Mouse (Mus musculus) cerebellum, adult 9-11 months (tissue): Measurements from ENCODE around the gene C1qtnf1.
"Not testable (repeated sequence)": the region's sequence is repeated elsewhere in the genome, so short reads cannot be mapped to it uniquely, and the experiment has no call there.

ENCODE experiments used
- DNase-seq: peaks from one replicate; pipeline ENCODE4 v3.0.0; 2022

C1qtnf1 gene

DNA sequence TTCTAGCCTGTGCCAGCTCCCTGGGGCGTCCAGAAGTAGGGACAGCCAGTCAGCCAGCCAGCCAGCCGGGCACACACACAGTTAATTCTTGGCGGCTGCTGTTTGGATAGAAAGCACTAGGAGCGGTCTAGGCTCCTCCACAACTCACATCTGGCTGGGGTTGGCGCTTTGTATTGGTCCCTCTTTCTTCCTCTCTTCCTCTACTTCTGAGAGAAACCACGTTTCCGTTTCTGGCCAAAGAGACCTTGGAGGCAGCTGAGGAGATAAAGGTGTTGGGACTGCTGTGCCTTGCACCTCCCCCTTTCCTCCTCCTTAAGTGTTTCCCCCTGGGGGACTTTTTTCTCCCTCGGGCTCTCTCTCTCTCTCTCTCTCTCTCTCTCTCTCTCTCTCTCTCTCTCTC, at the start of gene C1qtnf1:
TSS of gene C1qtnf1 (plus strand) at position 218 of the 400 bp plus-strand sequence.
- no peak for DNase-seq

DNA sequence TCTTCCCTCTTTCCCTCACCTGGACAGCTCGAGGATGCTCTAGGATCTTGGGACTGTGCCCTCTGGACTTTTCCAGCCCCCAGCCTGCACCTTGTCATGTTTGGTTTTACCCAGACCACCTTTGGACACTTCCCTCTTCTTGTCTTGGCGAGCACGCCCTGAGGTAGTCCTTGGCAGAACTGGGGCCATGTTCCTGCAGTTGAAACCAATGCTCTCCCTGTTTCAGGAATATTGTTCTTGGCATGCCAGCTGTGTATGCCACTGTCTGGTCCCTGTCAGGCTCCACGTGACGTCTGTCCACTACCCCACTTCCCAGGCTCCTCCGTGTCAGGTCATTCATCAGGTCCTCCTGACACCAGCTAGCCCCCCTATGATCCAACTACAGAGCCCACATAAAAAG, 49.3 kb upstream of the C1qtnf1 start:
- DNase-seq = no peak

DNA sequence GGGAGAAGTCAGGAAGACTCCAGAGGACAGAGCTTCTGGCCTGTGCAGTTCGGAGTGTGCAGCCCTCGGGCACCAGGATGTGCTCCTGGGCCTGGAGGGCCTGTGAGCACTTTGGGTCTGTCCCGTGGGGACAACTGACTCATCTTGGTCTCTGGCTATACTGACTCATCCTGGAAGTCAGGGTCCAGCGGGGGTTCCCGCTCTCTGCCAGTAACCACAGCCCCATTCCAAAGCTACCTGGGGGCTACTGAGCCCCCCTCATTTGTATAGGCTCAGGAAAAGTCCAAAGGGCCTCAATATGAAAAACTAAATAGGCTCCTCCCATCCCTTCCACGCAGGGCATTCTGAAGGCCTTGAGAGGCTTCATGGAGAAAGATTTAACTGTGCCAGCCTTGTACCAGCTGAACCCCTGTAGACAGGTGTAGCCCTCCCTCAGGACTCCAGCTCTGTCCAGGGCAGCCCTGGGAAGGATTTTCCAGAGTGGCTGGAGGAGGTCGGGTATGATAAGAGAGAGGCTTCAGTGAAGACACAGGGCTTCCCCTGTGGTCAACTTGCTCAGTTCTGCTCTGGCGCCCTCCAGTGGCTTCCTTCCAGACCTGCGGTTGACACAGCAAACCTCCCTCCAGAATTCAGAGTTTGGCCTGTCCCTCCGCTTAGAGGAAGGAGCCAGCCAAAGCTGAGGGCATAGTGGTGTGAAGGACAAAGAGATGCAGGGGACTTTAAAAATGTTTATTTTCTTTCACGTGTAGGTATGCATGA, 48.6 kb upstream of the C1qtnf1 start:
- peak; percentile 79 for DNase-seq

DNA sequence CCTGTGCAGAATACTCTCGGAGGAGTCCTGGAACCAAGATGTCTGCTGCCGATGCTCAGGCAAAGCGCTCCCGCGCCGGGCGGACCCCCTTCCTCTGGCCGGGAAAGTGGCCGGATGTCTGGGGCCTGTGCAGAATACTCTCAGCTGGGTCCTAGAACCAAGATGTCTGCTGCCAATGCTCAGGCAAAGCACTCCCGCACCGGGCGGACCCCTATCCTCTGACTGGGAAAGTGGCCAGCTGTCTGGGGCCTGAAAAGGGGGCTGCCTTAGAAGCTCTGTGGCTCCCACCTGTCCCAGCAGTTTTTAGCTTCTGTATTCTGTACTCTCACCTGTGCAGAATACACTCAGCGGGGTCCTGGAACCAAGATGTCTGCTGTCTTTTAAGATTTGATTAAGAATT, 40.2 kb upstream of the C1qtnf1 start:
- not testable (repeated sequence) for DNase-seq

DNA sequence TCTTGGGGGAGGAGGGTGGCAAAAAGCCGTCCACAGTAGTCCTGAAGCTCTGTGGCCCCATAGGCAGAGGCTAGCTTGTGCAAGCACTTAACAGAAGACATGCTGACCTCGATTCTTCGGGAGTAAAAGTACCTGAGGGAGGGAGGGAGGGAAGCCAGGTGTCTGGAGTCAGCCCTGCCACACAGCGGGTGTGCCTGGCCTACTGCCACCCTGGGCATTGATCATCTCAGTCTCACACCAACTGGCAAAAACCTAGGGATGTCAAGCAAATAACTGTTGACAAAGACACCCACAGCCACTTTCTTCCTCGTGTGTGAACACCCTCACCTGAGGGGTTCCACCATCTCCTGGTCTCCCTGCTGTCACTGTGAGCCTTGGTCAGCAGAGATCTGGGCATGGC, 34.0 kb upstream of the C1qtnf1 start:
- DNase-seq = peak; percentile 49

DNA sequence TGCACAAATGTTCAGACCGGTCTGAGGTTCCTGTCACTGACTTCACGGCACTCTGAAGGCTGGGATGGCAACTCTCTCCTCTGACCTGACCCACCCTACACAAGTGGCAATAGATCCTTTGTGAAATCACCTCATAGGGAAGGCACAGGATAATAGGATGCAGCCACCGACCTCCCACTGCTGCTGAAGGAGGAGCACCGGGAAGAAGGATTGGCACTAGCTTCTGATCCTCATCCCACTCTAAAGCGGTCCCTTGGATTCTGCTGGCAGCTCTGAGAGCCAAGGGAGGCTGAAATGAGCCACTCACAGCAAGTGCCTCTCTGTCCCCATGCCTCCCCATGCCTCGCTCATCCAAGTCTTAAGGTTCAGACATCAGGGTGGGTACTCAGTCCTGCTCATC, 33.5 kb upstream of the C1qtnf1 start:
- no peak for DNase-seq

DNA sequence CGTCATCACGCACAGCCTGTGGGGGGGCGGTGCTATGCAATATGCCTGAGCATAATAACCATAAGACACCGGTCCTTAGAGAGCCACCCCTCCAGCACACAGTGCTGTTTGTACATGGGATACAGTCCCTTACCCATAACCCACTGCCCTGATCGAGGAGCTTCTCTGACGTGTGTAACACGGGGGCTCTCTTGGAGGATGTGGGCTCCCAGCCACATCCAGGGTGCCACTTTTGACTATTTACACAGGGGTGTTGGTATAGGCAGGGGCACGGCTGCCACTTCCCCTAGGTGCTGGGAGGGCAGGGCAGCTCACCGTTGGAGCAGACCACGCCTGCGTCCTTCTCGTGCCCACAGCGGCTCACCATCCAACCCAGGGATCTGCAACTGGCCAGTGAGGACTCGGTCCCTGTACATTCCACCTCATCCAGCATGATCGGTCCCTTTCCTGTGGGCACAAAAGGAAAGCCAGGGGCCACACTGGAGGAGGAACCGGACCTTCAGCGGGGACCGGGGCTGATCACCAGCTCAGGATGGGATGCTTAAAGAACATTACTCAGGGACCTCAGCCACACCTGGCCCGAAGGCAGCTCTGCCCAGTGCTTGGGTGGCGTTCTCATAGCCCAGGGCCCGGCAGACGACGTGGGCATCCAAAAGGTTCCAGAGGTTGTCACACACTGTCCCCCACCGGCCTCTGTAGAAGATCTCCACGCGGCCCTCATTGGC, 30.0 kb upstream of the C1qtnf1 start:
- DNase-seq = peak; percentile 25

DNA sequence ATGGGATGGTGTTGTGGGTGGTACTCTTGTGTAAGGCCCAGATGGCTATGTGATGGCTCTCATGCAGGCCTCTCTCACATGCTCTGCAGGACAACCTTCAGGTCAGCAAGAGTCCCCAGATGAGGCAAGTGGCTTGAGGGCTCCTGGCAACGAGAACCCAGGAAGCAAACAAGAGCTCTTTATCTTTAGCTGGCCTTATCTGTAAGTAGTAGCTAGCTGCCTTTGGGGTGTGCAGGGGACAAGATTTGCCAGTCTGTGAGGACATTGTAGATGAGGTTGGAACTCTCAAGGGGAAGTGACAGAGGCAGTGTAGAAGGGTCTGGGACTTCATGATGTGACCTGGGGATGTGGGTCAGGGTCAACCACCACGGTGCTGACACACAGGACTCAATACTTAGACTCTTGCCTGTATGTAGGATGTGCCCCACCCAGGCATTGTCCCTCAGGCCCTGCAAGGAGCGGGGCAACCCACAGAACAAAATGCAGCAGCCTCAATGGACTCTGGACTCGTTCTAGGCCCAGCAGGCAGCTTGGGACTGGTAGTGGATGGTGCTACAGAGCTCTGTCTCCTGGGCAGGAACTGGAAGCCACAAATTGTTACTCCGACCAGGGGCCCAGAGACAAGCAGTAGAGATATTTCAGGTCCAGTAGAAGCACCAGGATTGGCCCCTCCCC, 28.0 kb upstream of the C1qtnf1 start:
- DNase-seq = no peak

DNA sequence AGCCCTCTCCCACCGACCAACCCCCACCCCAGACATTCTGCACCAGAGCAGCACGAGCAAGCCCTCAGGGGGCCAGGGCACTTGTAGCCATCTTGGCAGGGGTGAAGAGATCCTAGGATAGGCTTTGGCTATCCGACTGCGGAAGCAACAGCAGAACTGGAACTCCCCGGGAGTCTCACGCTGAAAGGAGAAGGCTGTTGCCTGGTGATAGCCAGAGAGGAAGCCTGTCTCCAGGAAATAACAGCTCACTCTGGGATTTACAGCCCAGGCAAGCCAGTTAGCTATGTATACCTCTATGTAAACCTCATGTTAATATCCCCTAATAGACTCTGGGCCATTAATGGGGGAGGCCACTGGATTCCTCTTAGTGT, 27.5 kb upstream of the C1qtnf1 start:
- DNase-seq = peak; percentile 39

DNA sequence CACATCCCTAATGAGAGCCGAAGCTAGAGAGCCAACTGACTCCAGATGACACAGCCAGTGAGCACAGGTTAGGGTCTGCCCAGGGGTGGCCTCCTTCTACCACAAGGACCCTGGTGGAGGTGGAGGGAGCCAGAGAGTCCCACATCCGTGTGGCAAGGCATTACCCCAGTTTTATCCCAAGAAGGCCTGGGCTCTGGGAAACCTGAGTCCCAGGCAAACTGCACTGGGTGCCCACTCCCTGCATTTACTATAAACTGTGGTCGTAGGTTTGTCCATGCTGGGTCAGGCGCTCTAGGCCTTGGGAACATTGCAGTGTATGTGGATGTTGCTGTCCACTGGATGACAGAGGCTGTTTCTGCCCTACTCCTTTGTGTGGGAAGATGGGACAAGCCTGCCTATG, 26.8 kb upstream of the C1qtnf1 start:
- peak; percentile 43 for DNase-seq

DNA sequence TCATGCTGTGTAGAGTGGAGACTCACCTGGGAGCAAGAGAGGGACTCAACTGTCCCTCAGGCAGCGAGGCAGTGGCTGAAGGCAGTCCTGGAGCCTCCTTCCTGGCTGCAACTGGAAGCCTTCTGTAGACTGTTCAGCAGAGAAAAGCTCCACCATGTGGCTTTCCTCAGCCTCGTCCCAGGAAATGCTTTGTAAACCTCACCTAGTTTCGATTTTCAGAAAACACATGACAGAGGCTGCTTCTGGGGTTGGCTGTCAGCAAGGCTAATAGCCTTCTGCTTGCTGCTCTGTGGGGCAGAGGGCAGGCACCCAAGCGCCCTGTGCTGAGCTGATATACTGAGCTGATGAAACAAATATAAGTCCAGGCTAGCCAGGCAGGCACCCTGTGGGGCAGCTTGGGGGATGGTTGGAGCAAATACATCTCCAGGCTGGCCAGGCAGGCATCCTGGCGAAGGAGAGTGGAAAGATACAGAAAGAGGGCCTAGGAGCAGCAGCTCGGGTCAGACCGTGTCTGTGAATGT, 26.2 kb upstream of the C1qtnf1 start, which contains the start of gene Lgals3bp:
TSS of gene Lgals3bp (minus strand) at position 333 of the 521 bp plus-strand sequence.
- peak; percentile 83 for DNase-seq

DNA sequence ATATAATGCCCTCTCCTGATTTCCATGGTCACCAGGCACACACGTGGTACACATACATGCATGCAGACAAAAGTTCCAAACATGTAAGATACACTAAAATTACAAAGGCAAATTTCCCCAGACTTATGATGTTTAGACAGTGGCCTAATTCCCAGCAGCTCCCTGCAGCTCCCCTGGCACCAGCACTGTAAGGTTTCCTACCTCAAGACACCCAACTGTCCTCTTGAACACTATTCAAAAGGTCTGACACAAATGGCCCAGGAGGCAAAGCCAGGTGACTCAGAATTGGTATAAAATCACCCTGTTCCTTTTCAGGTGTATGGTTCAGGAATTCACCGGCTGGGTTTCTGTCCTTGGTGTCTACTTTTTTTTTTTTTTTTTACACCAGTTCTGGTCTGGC, 24.8 kb upstream of the C1qtnf1 start:
- DNase-seq = peak; percentile 41

DNA sequence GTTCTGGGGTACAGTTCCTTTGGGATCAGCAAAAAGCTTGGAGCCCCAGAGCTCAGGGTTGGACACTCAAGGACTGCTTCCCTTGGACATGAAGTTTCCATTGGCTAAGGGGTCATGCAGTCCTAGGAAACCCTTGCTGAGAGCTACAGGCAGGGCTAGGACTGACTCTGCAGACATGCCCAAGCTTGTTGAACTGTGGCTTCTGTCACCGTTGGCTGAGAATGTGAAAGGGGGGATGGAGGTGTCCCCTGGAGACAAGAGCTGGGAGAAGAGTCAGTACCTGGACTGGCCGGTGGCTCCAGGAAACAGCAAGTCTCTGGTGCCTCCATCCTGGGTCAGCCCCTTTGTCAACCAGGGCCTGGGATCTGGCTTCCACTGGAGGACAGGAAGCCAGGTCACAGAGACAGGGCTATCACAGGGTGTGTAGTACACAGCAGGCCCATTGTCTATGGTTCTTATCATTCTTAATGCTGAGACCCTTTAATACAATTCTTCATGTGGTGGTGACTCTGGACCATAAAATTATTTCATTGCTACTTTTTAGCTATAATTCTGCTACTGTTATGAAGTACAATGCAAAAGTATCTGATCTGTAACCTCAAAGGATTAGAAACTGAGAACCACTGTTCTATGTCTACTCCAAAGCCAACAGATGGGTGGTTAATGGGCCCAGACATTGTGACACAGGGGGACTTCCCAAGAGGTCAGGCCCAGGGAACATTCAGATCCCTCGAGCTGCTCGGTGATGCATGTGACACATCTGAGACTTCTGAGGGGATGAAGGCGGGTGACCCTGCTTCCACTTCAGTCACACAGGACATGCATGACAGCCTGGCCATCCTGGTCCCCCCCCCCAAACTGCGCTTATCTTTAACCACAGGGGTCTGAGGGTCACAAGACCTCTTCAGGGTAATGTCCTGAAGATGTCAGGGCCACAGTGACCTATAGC, 23.8 kb upstream of the C1qtnf1 start:
- peak; percentile 21 for DNase-seq

DNA sequence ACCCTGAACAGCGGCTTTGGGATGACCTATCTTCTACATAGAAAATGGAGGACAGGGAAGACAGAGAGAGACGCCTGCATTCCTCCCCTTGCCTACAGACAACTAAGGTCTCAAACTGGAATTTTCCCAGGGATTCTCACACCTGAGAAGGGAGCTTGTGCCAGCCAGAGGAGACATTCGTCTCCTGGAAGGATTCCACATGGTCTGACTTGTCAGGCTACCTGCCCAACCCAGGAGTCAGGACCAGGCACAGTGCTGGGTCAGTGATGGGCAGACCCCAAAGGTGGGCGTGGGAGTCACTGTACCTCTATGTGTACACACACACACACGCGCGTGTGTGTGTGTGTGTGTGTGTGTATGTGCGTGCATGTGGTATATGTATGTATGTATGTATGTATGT, 22.7 kb upstream of the C1qtnf1 start:
- DNase-seq = peak; percentile 26

DNA sequence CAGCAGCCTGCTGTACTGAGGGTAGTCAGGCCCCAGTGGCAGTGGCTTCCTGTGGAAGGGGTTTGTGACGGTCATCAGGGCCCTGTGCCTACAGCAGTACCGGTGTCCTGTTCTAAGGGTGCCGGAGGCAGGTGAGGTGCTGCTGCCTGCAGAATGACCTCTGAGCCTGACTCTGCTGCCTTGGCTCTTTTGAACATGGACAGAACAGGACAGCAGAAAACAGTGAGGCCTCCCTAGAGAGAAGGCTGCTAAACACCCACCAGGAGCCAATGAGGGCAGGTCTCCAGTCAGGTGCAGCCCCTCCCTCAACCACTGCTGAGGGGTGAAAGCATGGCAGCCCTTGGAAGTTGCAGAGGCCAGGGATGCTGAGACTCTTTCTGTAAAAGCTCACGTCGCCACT, 21.5 kb upstream of the C1qtnf1 start:
- peak; percentile 17 for DNase-seq

DNA sequence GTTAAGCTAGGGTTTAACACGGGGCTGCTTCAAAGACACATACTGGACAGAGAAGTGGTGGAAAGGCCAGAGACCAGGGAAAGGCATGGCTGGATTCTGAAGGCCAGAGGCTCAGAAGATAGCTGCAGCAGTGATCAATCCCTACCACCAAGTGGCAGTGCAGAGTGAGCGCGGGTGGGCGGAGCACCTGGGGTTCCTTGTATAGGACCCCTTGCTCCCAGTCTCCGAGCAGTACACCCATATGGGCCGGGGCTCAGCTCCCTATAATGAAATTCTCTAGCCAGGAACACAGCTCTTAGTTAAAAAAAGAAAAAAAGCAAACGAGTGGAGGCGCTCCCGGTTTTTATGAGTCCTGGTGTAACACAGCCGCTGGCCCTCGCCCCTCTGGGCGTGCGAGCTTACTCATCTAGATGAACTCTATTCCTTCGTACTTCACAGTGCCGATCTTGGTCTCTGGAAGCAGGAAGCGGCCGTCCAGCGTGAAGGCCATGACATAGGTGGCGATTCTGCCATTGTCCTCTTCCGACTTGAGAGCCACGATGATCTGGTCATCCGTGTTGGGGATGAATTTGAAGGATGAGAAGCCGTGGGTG, 20.6 kb upstream of the C1qtnf1 start:
- peak; percentile 38 for DNase-seq

DNA sequence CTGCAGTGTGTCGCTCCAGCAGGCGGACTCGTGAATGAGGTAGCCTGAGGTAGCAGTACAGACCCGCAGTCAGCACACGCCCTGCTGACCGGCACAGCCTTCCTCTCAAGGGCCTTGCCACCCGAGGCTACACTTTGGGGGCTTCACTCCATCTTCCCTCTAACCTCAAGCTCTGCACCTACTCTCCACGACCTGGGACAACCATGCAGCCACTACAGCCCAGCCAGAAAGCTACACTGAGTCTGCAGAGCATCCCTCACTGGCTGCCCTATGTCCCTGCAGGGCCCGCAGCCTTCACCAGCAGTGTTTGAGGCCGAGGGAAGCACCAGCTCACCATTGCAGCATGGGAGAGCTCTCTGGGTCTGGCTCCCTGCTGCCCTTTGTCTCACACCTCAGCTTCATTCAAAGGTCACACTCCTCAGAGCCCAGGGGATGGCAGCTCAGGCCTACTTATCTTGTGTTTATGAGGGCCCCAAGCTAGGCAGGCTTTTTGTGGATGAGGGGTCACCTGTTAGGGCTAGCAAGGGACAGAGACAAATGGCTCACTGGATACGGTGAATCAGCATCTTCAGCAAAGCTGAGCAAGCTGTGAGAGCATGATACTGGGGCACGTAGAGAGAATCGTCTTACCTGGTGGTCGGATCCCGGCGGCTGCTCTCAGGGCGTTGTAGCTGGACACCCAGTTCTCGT, 19.8 kb upstream of the C1qtnf1 start:
- DNase-seq = no peak

DNA sequence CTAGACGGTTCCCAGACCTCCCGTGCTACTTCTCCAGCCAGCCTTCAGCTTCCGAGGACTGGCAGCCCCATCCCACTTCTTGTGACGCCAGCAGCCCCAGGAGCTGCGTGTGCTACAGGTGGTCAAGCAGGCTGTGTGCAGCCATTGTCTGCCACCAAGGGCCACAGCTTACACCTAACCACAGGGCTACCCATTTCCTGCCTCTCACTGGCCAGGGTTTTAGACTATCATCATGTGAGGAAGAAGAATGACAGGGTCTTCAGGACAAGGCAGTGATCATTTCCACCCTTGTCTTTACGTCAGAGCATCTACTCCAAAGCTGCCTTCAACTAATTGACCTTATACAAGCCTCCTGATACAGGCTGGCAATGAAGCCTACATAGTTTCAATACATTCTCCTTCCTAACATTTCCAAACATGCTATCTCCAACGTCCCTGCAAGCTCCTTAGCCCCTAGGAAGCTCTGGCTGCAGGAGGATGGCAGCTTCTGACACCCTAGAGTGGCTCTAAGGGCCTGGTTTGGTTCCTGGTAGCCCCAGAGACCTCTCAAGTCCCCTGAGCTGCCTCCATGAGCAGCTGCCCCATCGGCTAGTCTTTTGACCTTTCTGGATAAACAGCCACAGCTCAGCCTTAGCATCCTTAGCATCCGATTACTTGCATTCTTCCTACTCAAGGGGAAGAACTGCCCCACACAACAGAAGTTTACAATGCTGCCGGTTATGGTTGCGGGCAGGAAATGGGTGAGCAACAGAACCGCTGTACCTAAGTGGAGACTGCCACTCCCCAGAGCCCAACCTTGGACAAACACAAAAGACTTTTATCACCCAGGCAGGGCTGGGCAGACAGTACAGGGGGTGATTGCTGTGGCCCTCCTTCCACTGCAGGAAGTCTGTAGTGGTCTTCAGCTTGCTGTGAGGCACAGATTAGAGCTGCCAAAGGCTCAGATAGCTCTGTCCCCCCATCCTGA, 18.6 kb upstream of the C1qtnf1 start:
- DNase-seq = peak; percentile 10

DNA sequence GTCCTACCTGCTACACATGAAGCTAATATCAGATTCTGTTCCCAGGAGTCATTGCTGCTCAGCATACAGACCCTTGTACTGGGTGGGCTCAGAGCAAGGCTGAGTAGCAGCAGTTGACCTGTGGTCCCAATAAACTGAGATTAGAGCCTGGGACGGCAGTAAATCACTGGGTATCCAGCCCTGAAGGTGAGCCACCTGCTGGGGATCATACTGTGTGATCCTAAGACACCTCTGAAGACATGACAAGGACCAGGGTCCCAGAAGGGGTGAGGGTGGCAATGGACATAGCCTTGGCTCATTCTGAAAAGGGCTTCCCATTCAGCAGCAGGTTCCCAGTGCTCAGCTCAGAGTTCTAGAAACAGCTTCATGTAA, 17.9 kb upstream of the C1qtnf1 start:
- no peak for DNase-seq

DNA sequence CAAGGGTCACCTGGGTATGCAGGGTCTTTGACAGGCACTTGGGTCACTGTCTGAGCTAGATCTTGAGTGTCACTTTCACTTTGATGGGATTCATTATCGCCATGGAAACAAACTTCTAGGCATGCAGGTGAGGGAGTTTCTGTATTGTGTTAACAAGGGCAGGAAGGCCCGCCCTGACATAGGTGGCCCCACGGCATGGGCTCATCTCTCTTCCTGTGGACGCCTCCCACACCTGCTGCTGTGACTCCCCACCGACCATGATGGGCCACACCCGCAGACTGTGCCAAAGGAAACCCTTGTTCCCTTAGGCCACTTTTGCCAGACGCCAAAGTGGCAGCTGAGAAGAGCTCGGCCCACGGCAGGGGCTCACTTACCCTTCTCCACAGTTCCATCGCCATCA, 17.5 kb upstream of the C1qtnf1 start:
- DNase-seq = no peak
